Mouse (Mus musculus): ENCODE measurements around the gene Ccdc155.

- TF ChIP-seq MAFK (IDR thresholded peaks at IDR 0.05; ENCODE audit: insufficient read depth, low read depth, low read length) (no peak), HCFC1 (IDR thresholded peaks at IDR 0.05; ENCODE audit: borderline replicate concordance, insufficient read depth, low read length) (no peak)
Measured at GRCm38 (mm10) chr7:45174567-45175280, 30.0 kb downstream of the Ccdc155 start.

All from ES-E14 (cell line).